Mouse (Mus musculus) layer of hippocampus, adult 8-10 months (tissue): Measurements from ENCODE around the gene Oxsr1. TPM values are rescaled to one million over a fixed set of nuclear protein-coding genes. Genes with fewer than 3 reads are reported as not detected.

Experiments used
- DNase-seq, 2 experiments: peaks; one replicate each; pipeline ENCODE4 v3.0.0; 2022; ENCODE audit warnings: low spot score in 2 of 2
- total RNA-seq, 4 experiments: library from RNA; stranded (reverse); gene quantifications; 2 replicates each; pipeline ENCODE4 v1.2.4; 2022

Gene Oxsr1
- total RNA-seq, 4 experiments from 2014 or later = 33.8 to 37.9 (median 35.9) TPM

- no peak for DNase-seq
Measured at GRCm38 (mm10) chr9:119338350-119338749, 16.1 kb upstream of the Oxsr1 start.

DNA sequence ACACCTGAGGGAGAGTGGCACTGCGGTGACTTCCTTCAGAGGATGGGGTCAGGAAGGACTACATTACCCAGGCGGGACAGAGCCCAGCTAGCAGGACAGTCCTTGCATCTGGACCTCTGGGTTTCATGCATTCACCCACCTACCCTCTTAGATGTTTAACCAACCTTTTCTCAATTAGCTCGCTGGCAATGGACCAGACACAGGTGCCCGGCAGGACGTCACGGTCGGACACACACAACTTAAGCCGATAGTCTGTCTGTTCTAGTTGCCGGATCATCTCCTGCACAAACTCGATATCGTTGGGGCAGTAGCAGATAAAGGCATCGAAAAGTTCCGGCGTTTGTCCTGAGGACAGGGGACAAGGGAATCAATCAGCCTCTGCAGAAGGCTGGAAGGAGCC lies 15.6 kb upstream of the Oxsr1 start:
- DNase-seq = no peak

- DNase-seq = no peak
Measured at GRCm38 (mm10) chr9:119335571-119335970, 13.3 kb upstream of the Oxsr1 start.

DNA sequence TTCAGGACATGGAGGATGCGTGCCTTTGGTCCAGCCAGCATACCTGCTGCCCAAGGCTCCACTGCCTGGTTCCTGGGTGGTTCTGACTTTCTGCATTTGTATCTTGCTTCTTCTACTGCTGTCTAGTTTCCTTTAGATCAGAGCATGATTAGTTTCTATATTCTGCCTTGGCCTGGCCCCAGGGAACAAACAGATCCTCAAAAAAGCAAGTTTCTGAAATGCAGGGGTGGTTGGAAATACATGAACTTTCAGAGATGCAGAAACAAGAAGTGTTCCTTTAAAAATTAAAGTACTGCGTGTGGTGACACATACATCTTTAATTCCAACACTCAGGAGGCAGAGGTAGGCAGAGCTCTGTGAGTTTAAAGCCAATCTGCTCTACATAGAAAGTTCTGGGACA lies 12.6 kb upstream of the Oxsr1 start:
- DNase-seq = no peak

- no peak for DNase-seq
Measured at GRCm38 (mm10) chr9:119334324-119334723, 12.1 kb upstream of the Oxsr1 start.

DNA sequence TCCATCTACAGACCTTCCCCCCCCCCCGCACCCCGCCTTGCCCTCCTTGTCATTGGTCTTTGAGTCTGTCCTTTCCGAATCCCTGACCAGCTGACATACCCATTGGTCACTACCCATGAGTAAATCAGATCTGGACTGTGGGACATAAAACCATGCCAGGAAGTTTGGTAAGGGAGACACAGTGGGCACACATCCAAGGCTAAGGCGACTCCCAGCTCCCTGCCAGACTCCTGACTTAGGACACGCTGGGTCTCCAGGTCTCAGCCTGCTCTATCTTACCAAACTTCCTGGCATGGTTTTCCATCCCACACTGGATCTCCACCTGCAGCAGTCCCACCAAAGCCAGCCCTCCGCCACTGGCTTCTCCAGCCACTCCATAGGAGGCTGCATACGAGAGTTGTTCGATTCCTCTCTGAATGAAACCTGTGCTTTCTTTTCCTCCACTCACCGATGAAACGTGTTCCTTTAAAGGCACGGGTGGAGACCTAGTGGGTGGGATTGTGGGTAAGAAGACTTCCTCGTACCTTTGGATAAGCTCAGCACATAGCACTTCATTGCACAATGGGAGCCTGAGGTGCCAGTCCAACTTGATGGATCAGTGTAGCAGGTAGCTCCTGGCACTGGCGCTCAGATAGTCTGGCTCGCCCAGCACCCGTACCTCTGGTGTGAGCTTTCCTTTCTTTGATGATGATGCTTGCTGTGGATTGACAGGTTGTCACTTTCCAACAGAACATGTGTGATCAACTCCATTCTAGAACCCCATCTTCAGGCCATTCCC lies 8.1 kb upstream of the Oxsr1 start:
- DNase-seq = no peak

- DNase-seq = no peak
Measured at GRCm38 (mm10) chr9:119328488-119328887, 6.3 kb upstream of the Oxsr1 start.

GRCm38 (mm10) chr9:119324130-119324529 lies 1.9 kb upstream of the Oxsr1 start:
- no peak for DNase-seq

DNA sequence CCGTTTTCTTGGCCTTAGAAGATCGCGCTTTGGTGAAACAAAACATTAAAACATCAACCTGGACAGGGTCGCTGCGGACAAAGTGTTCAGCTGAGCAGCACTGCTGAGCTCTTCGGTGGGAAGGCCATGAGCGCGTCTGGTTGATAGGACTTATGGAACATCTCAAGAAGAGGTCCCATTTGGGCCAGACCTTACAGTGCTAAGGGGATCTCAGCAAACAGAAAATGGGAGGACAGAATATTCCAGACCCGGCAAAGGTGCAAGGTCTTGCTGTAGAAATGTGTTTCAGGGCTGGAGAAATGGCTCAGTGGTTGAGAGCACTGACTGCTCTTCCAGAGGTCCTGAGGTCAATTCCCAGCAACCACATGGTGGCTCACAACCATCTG lies 1.0 kb upstream of the Oxsr1 start:
- no peak for DNase-seq

DNA sequence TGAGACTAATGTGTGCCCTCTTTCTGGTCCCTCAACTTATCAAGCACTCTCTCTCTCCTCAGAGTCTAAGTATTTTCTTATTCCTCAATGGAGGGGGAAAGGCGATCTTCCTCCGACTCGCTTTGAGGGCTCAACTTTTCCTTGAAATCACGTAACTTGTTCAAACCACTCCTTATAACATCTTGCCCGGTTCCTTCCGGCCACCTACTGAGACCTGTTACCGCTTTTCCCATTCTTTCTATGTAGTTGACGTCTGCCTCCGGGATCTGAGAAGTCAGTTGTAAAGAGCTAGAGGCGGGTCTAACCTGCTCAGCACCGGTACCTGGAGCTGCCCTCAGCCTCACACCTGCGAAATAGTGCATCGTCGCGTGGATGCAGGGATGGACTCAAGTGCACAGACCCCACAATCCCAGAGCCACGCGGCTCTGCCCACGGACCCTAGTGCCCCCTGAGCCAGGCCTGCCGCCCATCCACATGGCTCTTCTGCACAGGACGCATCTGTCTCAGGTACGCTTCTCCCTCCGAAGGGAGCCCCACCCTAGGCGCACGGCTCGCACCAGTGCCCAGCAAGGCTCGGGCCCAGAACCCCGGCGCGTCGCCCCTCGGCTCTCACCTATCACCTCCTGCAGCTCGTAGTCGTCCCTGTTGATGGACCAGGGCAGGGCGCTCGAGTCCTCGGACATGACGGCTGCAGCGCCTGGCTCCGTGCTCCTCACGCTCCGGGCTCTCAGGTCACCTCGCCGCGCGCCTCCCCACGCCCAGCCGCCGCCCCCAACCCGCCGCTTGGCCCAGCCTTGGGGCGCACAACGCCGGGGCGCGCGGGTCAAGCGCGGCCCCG lies 616 bp downstream of the Oxsr1 start:
- DNase-seq = no peak

GRCm38 (mm10) chr9:119320946-119321345 lies 1.3 kb downstream of the Oxsr1 start:
- DNase-seq = no peak

- DNase-seq = no peak
Measured at GRCm38 (mm10) chr9:119320446-119320845, 1.8 kb downstream of the Oxsr1 start.

DNA sequence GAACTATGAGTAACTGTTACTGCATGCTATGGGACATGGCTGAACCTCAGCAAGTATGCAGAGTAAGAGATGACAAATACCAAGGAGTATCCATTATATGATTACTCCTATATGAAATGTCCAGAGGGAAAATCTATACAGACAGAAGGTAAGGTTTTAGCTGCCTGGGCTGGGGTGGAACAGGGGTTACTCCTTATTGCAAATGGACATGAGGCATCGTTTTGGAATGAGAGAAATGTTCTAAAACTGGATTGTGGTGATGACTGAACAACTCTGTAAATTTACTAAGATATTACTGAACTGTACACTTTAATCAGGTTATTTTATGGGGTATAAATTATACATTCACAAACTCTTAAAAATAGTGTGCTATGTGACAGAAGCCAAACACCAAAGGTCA lies 3.3 kb downstream of the Oxsr1 start:
- no peak for DNase-seq

DNA sequence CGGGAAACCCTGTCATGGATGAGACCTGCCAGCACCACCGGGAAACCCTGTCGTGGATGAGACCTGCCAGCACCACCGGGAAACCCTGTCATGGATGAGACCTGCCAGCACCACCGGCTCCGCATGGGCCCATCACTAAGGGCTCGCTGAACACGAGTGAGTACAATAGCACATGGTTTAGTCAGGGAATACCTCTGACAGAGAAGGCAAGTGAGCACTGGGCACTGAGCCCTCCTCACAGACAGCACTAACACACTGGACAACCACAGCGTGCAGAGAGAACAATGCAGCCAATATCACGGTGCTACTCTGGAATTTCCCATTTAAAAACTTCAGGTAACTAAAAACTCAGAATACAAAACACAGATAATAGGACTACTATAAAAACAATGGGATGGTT lies 9.1 kb downstream of the Oxsr1 start:
- no peak for DNase-seq

- DNase-seq = no peak
Measured at GRCm38 (mm10) chr9:119309067-119309466, 13.2 kb downstream of the Oxsr1 start.

GRCm38 (mm10) chr9:119305863-119306262 lies 16.4 kb downstream of the Oxsr1 start:
- DNase-seq = no peak

DNA sequence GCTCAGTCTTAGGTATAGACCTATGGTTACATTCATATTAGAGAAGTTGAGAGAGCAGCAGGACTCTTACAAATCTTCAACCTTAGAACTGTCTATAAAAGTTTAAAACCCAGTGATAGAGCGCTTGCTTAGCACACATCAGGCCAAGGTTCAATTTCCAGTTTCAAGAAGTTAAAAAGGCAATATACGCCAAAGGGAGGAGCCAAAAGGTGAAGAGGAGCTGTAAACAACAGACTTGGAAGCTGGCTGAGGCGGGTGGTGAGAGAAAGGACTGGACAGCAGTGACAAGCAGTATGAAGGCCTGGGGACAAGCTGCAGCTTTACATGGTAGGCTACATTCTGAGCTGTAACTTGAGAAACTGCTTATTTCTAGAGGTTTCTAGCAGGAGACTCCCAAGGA lies 23.7 kb downstream of the Oxsr1 start:
- no peak for DNase-seq

DNA sequence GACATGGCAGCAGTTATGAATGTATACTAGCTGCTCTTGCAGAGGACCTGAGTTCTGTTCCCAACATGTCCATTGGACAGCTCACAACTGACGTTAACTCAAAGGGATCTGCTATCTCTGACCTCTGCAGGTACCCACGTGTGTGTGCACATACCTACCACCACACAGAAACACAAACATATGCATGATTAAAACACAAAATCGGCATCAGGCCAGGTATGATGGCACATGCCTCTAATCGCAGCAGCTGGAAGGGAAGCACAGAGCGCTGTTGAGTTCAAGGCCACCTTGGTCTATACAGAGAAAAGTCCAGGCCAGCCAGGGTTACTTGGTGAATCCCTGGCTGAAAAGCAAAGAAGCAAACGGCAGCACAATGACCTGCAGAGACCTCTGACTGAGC lies 24.5 kb downstream of the Oxsr1 start:
- DNase-seq = no peak

DNA sequence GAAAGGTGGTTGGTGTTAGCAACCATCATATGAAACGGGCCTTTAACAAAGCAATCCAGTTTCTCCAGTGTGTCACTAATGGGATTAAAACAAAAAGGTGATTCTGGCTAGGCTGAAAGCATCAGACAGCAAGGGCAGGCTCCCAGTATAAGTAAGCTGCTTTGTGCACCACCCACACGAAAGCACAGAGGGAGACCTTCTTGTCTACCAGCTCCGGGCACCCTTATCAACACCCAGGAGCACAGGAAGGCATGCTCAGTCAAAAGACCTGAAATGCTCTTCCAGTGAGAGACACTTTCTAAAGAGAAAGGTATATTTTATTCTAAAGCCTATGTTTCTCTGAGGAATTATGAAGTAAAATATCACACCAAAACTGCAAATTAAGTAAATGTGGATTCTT lies 31.4 kb downstream of the Oxsr1 start:
- no peak for DNase-seq

DNA sequence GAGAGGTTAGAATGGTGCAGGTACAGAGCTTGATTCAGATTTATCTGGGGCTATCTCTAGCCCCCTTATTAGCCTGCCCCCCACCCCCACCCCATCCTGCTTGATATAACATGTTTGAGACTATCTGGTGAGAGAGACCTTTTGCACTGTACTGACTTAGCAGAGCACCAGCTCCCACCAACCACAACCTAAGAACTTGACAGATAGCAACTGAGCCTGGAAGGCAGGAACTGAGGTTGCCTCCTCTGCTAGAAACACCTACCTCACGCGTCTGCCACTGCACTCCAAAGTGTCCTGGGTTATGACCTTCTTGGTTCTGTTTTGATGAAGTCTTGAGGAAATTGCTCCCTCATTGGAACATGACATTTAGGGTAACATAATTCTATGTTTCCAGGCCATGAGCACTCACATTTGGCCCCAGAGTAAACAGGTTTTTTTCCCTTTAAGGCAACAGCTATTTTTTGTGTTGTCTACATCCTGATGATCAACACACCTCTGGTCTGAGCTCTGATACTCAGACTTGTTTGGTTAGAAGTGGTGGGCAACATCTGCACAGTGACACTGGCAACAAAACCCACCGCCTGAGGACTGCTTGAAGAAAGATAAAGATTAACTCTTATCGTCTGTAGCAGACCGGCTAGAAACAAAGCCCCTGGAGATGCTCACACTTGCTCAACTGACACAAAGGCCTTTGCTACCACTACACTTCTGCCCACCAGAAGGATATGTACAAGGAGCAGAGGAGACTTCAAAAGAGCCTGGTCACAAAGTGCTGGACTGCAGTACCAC lies 41.1 kb downstream of the Oxsr1 start:
- DNase-seq = no peak

DNA sequence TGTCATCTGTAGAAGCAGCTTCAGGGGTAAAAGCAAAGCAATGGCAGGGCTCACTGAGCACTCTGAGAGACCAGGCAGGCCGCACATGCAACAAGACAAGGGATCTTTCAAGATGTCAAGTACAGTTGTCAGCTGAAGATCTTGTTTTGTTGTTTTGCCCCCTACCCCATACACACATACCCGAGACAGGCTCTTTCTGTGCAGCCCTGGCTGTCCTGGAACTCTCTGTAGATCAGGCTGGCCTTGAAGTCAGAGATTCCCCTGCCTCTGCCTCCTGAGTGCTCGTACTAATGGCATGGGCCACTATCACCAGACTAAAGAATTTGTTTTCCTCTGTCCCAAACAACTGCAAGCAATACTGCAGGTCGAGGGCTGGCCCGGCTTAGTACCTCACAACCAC lies 44.2 kb downstream of the Oxsr1 start:
- no peak for DNase-seq

GRCm38 (mm10) chr9:119276321-119276720 lies 45.9 kb downstream of the Oxsr1 start:
- no peak for DNase-seq
